Mouse (Mus musculus) splenic B cell, adult 2 months (primary cell): Measurements from ENCODE around the gene Mtx1.

Experiments
- DNase-seq: peaks from one replicate; pipeline ENCODE4 v3.0.0-alpha.2; 2011; ENCODE audit warnings: low read depth, low spot score
- H3K27me3 ChIP-seq: 2 replicates; pipeline ENCODE4 v1.6.1; 2012; ENCODE audit warnings: mild to moderate bottlenecking, low read length, moderate library complexity, mixed read lengths; ENCODE audit not compliant: control insufficient read depth, poor library complexity, insufficient read depth, severe bottlenecking
- H3K36me3 ChIP-seq: 2 replicates; pipeline ENCODE4 v1.6.1; 2012; ENCODE audit warnings: mild to moderate bottlenecking, low read length, moderate library complexity, mixed read lengths; ENCODE audit not compliant: control insufficient read depth, poor library complexity, insufficient read depth, severe bottlenecking

The Mtx1 gene

DNA sequence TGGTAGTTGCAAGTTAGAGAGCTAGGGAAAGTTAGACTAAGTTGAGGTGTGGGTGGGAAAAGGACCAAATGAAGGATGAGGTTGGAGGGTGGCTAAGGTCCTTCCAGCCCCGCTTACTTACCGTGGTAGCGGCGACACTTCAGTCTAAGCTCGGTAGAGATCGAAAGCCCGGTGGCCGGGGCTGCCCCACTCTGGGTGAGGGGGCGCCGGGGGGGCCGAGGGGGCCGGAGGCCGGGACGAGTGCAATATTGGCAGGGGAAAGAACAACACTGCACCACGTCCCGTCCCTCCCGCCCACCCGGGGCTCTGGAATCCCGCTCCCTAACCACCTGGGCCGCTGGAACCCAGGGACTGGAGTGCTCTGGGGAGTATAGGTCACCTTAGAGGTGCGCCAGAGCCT lies at the start of gene Mtx1:
Mtx1 (minus strand) TSS at position 189 of the 400 bp plus-strand sequence.
- H3K36me3 ChIP-seq = no peaks in the 10 kb centered on the region
- no peak for DNase-seq
- no peaks in the 10 kb centered on the region for H3K27me3 ChIP-seq

DNA sequence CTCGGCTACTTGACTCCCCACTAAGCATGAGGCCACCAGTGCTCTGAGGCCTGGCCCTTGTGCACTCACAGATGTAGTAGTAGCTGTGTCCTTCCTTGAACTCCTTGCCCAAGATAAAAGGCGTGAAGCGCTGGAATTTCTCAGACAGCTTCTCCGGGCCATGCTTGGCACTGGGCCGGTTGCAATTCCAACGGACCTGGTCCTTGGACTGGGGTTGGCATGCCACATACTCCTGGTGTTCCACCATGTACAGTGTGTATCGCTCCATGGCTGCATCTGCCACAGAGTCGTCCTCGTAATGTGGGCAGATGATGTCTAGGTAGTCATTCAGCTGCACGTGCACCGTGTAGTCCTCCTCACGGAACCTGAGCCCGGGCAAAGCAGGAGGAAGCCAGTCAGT lies 49.2 kb upstream of the Mtx1 start:
- H3K36me3 ChIP-seq = no peaks in the 10 kb centered on the region
- H3K27me3 ChIP-seq = no peaks in the 10 kb centered on the region
- DNase-seq = no peak

DNA sequence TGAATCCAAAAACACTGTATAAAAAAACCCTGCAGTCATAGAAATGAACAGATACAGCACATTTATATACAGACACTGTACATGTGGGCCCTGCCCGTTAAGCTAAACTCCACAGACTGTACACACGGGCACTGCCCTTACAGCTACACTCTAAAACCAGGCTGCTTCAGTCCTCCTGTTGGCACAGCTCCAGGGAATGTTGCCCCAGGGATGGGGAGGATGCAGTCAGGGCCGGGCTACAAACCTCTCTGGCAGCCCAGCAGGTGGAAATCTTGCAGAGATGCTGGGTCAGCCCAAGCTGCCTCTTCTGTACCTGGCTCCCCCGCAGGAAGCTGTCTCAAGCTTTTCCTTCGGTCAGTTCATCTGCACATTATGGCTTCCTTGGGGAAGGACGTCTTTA lies 44.9 kb upstream of the Mtx1 start:
- no peak for DNase-seq
- no peaks in the 10 kb centered on the region for H3K27me3 ChIP-seq

DNA sequence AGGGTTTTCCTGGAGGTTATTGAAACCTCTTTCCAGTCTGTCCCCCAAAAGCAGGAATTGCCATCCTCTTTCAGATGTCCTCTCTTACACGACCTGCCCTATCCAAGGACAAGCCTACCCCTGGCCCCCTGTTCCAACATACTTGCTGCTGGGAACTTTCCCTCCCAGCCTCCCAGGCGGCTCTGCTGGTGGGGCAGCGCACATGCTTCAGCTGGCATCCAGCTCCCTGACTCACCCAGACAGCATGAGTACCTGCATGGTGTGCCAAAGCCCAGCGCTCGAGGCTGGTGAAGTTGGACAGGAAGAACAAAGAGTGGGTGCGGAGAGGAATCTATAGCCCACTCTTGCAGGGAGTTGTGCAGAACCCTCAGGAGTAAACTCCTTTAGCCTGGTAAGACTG lies 44.0 kb upstream of the Mtx1 start:
- Histone ChIP-seq H3K36me3 (no peaks in the 10 kb centered on the region; the same call in 1 of the 2 replicates), H3K27me3 (no peaks in the 10 kb centered on the region)
- no peak for DNase-seq

More for the DNA sequence above, 44.9 kb upstream of the Mtx1 start:
- no peaks in the 10 kb centered on the region; the same call in 1 of the 2 replicates for H3K36me3 ChIP-seq

DNA sequence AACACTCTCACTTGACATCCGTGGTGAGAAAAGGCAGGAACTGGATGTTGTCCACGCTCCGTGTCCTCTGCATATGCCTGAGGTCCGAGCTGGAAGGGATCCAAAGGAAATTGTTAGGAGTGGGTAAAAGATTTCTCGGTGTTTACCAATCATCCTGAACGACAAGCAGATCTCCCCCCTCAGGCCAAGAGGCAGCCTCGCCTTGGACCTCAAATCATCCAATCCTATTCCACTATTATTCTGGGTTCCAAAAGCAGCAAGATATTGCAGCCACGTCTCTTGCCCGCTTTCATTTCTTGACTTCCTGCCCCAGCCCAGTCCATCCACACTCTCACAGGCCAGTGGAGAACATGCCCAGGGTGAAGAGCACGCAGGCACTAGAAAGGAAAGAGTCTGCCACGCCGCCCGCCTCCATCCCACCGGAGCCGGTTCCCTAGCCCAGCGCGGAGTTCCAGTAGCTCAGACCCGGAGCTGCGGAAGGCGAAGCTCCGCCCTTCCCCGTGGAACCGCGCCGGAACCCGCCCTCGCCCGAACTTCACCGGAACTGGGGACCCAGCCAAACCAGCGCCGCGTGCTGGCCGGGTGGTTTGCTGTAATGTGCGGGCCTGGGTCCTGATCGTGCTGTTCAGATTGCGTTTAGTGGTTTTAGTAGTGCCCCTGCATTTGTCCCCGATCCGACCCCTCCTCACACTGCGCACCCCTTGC lies 43.3 kb upstream of the Mtx1 start, which contains the start of gene Slc50a1:
Slc50a1 (minus strand) TSS at position 520 of the 705 bp plus-strand sequence.
- peak; percentile 70 for DNase-seq
- Histone ChIP-seq H3K36me3 (no peaks in the 10 kb centered on the region; the same call in 1 of the 2 replicates), H3K27me3 (no peaks in the 10 kb centered on the region)

DNA sequence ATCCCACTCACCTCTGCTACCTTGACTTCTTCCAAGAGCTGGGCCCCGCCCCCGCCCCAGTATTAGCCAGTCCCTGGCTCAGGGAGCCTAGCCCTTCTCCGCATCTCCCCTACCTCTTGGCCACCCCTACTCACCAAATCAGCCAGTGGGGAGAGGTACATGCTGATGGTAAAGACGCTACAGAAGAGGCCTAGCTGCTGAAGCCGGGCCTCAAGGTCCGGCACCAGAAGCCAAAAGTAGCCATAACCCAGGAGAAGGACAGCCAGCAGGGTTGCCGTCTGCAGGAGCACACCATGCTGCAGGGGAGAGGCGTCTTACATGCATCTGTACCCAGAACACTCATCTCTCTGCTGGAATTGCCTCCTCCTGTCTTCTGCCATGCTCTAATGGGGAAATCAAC lies 42.0 kb upstream of the Mtx1 start:
- no peak for DNase-seq
- Histone ChIP-seq H3K27me3 (no peaks in the 10 kb centered on the region), H3K36me3 (no peaks in the 10 kb centered on the region; the same call in 1 of the 2 replicates)

DNA sequence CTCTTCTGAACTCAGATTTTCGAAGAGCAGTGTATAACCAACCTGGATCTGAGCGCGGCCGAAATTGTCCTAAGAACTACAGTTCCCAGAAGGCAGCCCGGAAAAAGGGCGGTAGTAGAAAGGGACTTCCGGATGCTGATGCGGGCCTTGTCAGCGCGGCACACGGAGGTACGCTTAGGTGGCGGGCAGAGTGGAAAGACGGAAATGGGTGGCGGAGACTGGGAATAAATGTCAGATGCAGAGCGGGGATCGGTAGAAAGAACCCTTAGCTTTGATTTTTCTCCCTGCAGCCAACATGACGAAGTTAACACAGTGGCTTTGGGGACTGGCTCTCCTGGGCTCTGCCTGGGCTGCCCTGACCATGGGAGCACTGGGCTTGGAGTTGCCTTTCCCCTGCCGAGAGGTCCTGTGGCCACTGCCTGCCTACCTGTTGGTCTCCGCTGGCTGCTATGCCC lies 39.6 kb upstream of the Mtx1 start:
- DNase-seq = peak; percentile 80
- no peaks in the 10 kb centered on the region; the same call in 1 of the 2 replicates for H3K36me3 ChIP-seq
- no peaks in the 10 kb centered on the region for H3K27me3 ChIP-seq

DNA sequence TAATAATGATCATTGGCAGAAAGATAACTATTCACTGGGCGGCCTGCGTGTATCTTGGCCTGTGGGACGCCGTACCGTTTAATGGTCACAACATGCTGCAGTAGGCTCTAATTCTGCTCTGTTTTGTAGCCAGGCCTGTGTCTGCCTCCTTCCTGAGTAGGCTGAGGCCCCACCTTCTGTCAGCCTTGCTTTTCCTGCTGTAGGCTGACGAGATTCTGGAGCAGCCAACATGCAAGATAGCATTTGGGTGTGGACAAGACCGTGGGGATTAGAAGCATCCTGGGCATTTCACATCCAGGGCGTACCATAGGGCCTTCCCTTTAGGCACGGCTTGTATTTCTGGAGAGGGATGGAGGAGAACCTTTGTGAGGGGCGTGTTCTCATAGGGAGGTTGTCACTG lies 35.5 kb upstream of the Mtx1 start:
- no peak for DNase-seq
- Histone ChIP-seq H3K27me3 (no peaks in the 10 kb centered on the region), H3K36me3 (no peaks in the 10 kb centered on the region; the same call in 1 of the 2 replicates)

DNA sequence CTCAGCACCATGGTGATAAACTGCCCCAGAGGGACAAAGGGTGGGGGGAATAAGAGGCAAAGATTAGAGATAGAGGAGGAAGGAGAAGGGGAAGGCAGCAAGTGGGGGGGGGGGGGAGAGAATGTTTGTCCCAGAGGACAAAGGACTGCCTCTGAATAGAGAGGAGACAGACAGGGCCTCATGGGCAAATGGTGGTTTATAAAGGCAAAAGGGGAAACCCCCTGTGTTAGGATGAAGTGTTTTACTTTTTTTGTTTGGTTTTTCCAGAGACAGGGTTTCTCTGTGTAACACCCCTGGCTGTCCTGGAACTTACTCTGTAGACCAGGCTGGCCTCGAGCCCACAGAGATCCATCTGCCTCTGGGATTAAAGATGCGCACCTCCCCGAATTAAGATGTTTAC lies 33.3 kb upstream of the Mtx1 start:
- Histone ChIP-seq H3K36me3 (no peaks in the 10 kb centered on the region), H3K27me3 (no peaks in the 10 kb centered on the region)
- no peak for DNase-seq

DNA sequence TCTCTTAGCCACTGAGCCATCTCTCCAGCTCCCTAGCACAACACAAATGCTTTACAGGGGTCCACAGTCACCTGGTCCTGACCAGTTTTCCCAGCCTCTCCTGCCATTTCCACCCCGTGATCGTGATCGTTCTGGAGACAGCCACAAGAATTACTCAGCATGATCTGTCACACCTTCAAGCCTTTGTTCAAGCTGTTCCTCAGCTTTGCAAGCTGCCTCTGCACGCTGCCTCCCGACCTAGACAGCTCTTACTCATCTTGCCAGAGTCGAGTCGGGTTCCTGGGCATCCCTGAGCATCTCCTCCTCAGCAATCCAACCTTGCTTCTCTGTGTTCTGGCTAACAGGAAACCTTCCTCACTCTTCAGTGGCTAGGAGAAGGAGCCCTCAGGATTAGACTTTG lies 32.2 kb upstream of the Mtx1 start, which contains the start of gene Dpm3:
Dpm3 (plus strand) TSS at position 283 of the 400 bp plus-strand sequence.
- H3K27me3 ChIP-seq = no peaks in the 10 kb centered on the region
- no peaks in the 10 kb centered on the region for H3K36me3 ChIP-seq
- DNase-seq = no peak

DNA sequence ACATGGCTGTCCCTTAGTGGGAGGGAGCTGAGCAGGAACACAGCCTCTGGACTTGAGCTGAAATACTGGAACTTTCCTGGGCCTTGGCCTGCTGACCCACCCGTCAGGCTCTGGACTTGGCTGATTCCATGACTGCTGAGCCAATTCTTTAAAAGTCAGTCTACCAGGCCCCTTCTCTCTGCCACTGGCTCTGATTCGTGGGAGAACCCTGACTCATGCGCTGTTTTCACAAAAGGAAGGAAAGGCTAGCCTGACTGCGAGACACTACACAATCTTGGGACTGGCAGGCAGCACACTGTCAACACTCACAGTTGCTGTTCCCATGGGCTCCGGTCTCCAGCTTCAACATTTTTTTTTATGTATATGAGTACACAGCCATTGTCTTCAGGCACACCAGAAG lies 29.3 kb upstream of the Mtx1 start:
- Histone ChIP-seq H3K36me3 (no peaks in the 10 kb centered on the region), H3K27me3 (no peaks in the 10 kb centered on the region)
- no peak for DNase-seq

DNA sequence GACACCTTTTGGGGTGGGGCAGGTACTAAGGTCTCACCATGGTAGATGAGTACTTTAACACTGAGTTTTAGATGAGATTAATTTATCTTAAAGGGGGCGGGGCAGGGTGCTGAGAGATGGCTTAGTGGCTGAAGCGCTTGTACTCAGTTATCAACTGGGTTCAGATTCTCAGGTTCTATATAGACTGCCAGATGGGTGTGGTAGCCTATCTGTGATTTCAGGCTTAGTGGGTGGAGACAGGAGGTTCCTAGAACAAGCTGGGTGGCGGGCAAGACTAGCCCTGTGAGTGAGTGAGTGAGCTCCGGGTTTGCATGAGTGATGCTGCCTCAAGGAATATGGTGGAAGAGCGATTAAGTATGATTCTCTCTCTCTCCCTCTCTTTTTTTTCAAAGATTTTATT lies 28.1 kb upstream of the Mtx1 start:
- DNase-seq = no peak
- no peaks in the 10 kb centered on the region for H3K27me3 ChIP-seq
- H3K36me3 ChIP-seq = no peaks in the 10 kb centered on the region

DNA sequence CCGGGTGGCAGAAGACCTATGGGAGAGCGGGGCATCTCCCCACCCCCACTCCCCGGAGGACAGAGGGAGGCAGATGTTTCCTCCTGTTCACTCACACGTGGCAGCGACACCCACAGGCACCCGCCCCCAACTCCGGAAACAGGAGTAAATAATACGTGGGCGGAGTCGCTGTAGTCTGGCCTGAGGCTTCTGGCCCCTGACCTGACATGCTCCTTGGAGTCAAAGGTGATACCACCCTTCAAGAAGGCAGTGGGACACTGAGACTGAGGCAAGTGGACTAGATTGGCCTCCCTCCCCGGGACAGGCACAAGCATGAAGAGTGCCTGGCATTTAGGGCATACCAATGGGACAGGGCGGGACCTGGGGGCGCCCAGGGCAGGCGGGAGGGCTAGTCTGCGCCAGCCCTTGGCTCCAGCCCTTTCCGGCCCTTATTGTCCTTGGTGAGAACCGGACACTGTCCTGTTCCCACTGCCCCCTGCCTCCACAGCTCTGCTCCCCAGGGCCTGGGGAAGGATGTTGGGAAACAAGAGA lies 24.5 kb upstream of the Mtx1 start:
- peak; percentile 82 for DNase-seq
- peaks cover 4% of the 10 kb centered on the region; the same call in 1 of the 2 replicates for H3K36me3 ChIP-seq
- no peaks in the 10 kb centered on the region for H3K27me3 ChIP-seq

DNA sequence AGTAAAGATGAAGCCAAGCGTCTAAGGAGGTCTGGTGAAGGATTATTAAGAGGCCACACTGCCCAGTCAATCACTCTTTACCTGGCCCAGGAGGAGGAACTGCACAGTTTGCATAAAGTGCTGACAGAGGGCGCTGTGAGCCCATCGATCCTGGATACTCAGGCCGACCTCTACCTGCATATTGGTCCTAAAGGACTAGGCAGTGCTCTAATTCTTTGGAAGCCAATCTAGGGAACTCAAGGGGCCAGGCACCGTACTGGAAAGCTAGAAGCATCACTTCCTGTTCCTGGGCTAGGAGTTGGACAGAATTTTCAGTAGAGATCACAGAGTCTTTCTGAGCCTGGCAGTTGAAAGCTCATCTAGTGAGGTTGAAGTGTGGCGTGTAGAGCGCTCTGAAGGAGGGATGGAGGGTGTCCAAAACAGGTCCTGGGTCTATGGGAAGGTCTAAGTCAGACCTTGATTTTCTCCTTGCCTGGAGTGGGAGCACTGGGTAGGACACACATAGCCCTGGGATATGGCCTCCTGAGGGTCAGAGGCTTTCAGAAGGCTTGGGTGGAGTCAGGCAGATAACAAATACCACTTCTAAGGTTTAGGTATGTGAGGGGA lies 23.6 kb upstream of the Mtx1 start:
- peak; percentile 86 for DNase-seq
- Histone ChIP-seq H3K36me3 (peaks cover 4% of the 10 kb centered on the region; the same call in 1 of the 2 replicates), H3K27me3 (no peaks in the 10 kb centered on the region)

DNA sequence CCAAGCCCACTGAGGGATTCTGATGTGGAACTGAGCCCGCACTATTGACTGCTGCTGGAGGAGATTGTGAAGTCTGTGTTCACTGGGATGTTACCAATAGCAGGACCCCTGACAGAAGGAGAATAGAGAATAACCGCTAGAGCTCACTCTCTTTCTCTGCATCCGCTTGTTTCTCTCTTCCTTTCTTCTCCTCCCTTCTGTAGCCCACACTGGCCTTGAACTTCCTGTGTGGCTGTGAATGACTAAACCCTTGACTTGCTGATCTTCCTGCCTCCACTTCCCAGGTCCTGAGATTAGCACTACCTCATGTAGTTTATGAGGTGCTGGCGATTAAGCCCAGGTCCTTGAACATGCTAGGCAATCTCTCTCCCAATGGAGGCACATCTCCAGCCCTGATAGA lies 20.6 kb upstream of the Mtx1 start:
- H3K36me3 ChIP-seq = peaks cover 4% of the 10 kb centered on the region; the same call in 1 of the 2 replicates
- DNase-seq = no peak
- H3K27me3 ChIP-seq = no peaks in the 10 kb centered on the region
